Mouse (Mus musculus): ENCODE results near the gene Rab44.

DNA sequence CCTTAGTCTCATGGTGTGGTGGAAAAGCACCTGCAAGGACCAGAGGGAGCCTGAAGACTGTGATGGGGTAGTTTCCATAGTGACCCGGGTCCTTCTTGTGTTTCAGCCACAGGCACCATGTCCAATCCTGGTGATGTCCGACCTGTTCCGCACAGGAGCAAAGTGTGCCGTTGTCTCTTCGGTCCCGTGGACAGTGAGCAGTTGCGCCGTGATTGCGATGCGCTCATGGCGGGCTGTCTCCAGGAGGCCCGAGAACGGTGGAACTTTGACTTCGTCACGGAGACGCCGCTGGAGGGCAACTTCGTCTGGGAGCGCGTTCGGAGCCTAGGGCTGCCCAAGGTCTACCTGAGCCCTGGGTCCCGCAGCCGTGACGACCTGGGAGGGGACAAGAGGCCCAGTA, 15.7 kb upstream of the Rab44 start:
- TF ChIP-seq POLR2A (IDR thresholded peaks at IDR 0.05; ENCODE audit: insufficient read depth, low read depth, low read length) (no peak), CTCF (IDR thresholded peaks at IDR 0.05) (no peak), EP300 (IDR thresholded peaks at IDR 0.05; ENCODE audit: insufficient read depth, low read depth, low read length) (no peak)
